Mouse (Mus musculus) telencephalon, adult 2 months (tissue): Measurements from ENCODE around the gene Schip1.

Experiments
- DNase-seq: peaks from one replicate; pipeline ENCODE4 v3.0.0-alpha.2; 2011; ENCODE audit warnings: low read depth, low spot score

Gene Schip1

GRCm38 (mm10) chr3:68508629-68509028, 444.0 kb downstream of the Schip1 start:
- no peak for DNase-seq

GRCm38 (mm10) chr3:68510872-68511271, 446.3 kb downstream of the Schip1 start:
- DNase-seq = no peak

GRCm38 (mm10) chr3:68511744-68512143, 447.1 kb downstream of the Schip1 start:
- no peak for DNase-seq

DNA sequence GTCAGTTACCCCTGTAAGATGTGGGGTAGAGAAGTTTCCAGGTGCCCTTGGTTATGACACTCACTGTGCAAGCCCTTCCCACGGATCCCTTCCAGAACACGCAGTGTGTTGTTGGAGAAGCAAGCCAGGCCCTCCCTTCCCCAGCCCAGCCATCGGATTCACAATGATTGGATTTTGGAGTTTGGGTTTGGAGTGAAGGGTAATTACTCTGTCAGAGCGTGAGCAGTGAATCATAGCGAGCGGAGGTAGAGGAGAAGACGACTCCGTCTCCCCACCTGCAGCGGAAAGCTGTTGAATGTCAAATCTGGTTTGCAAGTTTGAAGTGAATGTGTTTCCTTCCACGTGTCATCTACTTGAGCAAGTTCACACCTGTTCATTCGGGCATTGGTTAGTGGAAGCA, 447.7 kb downstream of the Schip1 start:
- DNase-seq = no peak

DNA sequence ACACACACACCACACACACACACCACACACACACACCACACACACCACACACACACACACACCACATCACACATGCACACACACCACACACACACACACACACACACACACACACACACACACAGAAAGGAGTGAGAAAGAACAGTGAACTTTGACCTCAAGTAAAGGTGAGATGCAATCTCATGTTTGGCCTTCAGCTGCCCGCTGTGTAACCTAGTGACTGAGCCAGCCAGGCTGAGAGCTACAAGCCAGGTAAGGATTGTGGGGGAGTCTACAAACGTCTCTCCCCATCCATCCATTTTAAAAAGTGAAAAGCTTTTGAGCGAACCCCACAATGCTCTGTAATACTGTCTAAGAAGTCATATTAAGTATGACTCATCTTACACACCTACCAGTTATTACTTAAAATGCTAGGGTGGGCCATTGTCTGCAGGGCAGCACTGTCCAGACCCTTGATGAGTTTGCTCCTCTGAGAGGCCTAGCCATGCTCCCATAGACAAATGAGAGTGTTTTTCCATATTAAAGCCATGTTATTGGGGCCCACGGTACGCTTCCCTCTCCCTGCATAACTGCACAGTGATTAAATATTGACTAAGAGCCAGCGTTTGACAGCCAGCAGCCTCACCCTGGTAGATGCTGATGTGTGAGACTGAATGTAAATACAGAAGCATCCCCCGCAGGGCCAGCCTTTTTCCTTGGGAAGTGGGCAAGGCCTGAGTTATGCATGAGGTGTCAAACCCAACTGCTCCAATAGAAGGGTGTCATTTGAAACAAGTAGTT, 448.9 kb downstream of the Schip1 start:
- DNase-seq = no peak

GRCm38 (mm10) chr3:68514120-68514497, 449.5 kb downstream of the Schip1 start:
- DNase-seq = no peak

GRCm38 (mm10) chr3:68514717-68515116, 450.1 kb downstream of the Schip1 start:
- DNase-seq = no peak

DNA sequence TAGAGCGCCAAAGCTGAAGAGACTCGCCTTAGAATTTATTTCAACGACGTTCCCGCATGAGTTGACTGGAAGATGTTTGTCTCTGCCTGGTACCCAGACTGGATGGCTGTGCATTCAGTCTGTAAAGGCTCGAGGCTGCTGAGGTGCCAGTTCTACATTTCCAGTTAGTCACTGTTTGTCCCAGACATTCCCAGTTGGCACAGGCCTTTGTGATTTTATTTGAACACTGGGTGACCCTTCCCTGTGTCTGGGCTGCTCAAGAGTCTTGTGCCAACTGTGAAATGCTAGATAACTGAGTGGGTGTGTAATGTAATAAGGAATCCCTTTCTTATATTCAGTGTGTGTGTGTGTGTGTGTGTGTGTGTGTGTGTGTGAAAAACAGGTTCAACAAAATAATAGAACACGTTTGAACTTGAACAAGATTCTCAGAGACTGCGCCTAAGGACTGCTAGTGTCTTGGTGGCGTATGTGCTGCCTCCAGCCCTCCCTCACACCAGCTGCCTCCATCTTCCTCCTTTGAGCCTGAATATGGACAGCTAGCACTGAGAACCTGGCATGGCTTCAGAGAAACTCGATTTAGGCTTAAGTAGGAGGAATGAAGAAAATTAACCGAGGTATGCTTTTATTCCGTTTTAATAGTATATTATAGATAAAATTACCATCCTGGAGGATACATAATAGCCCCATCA, 451.9 kb downstream of the Schip1 start:
- DNase-seq = no peak

GRCm38 (mm10) chr3:68517236-68517635, 452.6 kb downstream of the Schip1 start:
- DNase-seq = no peak

- DNase-seq = no peak
Observed at GRCm38 (mm10) chr3:68518041-68518440, 453.4 kb downstream of the Schip1 start.

DNA sequence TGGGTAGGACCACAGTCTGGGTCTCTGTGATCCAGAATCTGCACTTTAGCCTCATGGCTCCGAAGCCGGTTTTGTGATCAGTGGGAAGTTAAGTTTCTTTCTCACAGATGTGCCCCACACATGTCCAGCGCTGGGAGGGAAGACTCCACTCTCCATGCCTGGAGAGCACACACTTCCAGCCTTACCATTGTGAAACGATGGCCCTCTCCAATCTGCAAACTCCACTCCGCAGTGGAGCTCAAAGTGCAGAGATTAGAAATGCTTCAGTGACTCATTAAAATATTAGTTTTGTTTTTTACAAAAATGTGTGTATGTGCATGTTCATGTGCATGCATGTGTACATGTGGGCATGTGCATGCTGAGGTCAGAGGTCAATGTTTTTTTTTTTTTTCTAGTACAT, 454.0 kb downstream of the Schip1 start:
- no peak for DNase-seq

DNA sequence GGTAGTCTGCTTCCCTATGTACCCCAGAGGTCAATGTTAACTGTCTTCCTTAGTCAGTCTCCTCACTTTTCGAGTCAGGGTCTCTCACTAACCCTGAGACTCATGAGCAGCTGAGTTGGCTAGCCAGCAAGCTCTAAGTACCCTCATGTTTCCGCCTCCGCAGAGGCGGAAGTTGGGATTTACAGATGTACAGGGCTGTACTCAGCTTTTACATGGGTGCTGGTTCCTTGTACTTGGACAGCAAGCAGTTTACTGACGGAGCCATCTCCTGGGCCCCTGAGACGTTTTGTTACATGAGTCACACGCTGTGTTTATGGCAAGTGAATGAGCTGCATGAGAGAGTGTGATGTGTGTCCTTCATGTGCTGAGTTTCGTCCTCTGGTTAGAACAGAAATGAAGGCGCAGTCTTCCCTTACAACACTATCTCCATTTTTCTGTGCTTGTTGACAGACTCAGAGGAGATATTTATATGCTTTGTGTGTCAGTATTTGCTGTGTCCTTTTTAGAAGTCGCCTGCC, 460.8 kb downstream of the Schip1 start:
- no peak for DNase-seq

GRCm38 (mm10) chr3:68526416-68526815, 461.8 kb downstream of the Schip1 start:
- no peak for DNase-seq

DNA sequence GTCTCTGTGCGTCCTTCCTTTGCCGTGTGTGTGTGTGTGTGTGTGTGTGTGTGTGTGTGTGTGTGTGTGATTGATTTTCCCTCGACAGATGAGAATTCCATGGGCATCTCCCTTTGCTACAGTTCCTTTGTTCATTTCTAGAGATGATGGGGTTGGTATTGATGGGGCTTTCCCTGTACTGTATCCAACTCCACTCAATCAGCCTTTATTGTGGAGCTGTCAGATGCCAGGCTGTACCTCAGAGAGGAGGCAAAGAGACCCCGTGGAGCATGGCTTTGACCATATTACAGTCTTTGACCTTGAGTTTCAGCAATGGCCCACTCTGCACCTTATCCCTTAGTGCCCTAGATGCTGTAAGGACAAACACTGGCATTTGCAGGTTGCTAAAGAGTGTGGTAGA, 462.6 kb downstream of the Schip1 start:
- no peak for DNase-seq

- DNase-seq = no peak
Observed at GRCm38 (mm10) chr3:68531908-68532307, 467.3 kb downstream of the Schip1 start.

DNA sequence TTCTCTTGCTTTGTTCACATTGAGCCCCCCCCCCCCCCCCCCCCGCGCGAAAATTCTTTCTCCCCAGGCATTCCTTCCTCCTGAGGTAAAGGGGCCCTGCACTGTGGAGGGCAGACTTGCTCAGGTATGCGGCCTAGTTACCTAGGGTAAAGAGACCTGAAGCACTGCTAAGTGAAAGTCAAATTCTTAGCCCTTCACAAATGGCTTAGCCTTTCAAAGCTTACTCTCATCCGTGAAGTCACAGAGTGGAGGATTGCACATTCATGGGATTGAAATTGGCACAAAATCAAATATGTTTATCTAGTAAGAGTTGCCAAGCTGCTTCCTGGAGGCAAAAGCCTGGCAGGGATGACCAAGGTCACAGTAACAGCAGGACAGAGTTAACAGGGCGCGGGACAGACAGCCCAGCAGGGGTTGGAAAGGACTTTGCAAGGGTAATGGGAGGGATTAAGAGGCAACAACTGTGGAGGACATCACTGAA, 470.0 kb downstream of the Schip1 start:
- no peak for DNase-seq

DNA sequence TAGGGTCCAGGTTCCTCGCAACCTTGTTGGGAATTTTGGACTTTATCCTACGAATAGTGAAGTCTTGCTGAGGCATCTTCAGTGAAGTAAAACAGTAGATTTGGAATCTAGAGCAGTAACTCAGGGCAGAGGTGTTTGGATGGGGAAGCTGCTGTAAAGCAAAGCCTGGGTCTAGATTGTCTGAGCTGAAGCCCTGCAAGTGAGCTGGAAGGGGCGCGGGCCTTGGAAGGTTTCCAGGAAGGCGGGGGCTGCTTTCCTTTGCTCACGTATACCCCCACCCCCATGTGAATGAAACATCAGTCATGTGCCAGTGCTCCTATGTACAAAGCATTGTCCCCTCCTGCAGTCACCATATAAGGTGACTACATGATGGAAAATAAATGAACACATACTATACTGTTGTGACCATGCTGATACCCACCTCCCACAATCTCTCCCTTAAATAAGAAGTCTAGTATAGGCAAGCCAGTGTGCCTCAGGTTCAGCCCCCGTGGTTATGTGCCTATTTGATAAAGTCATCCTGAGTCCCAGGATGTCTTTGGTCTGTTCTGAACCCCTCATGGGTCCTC, 470.6 kb downstream of the Schip1 start:
- DNase-seq = no peak

GRCm38 (mm10) chr3:68536071-68536470, 471.5 kb downstream of the Schip1 start:
- DNase-seq = no peak

DNA sequence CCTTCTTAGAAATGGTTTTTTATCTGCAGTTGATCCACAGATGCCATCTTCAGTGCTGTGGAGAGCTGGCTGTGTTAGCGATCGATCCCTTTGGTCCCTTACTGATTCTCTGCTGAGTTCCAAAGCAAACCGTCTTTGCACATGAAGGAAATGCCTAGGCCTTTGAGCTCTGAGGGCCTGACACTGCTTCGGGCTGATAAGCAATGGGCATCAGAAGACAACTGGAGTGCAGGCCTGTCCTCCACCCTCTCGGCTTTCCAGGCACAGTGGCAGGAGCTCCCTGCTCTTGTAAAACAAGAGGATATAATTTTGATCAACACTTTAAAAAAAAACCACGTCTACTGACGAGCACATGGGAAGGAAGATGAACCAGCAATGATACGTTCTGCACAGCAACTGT, 477.1 kb downstream of the Schip1 start:
- DNase-seq = no peak

- DNase-seq = peak; percentile 73
Observed at GRCm38 (mm10) chr3:68542944-68543501, 478.4 kb downstream of the Schip1 start.

DNA sequence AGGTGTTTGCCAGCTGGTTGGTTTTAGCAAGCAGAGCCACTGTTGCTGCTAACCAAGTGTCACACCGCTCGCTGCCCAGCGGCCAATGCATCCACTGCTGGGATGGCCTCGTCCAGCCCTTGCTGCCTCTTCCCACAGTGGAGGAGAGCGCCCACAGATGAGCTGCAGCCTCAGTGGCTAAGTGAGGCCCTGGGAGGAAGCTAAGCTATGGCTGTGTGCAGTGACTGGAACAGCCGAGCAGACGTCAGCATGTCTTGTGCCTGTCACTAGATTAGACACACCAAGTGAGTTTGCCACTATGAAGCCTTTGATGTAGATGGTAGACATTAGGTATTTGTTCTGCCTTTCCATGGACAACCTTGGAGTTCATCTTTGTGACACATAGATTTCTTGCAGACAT, 480.2 kb downstream of the Schip1 start:
- DNase-seq = no peak

GRCm38 (mm10) chr3:68545898-68546297, 481.3 kb downstream of the Schip1 start:
- DNase-seq = no peak
